Mouse (Mus musculus) lung, postnatal 0 days (tissue): ENCODE measurements at regions not wholly inside any gene's neighbourhood (a gene's known extent, or its start where the extent isn't known, plus 50 kb on each side); places are given as distances from the start of the nearest gene placed in this dataset.

Experiments used
- ATAC-seq: fragments of 200-750 bp; cut with Nextera tagmentation; 2 replicates; pipeline ENCODE4 v1.8.0; 2017; ENCODE audit warnings: moderate library complexity
- DNase-seq: peaks from one replicate; pipeline ENCODE4 v3.0.0-alpha.2; 2016; ENCODE audit warnings: low spot score
- H3K27ac ChIP-seq: fragments of 300-500 bp; sonication (generic); 2 replicates; pipeline ENCODE4 v1.5.1; 2014; ENCODE audit warnings: antibody characterized with exemption, mild to moderate bottlenecking, low read length, mixed read lengths
- H3K27me3 ChIP-seq: fragments of 300-500 bp; sonication (generic); replicated peaks from 2 replicates; pipeline ENCODE4 v1.6.1; 2014; ENCODE audit warnings: low read length, mixed read lengths; ENCODE audit not compliant: insufficient read depth
- H3K36me3 ChIP-seq: fragments of 300-500 bp; sonication (generic); 2 replicates; pipeline ENCODE4 v1.6.1; 2014; ENCODE audit warnings: low read length, mixed read lengths; ENCODE audit not compliant: insufficient read depth
- H3K4me1 ChIP-seq: fragments of 300-500 bp; sonication (generic); 2 replicates; pipeline ENCODE4 v1.6.1; 2014; ENCODE audit warnings: antibody characterized with exemption, low read depth, low read length, mixed read lengths; ENCODE audit not compliant: insufficient read depth
- H3K4me2 ChIP-seq: fragments of 300-500 bp; sonication (generic); replicated peaks from 2 replicates; pipeline ENCODE4 v1.6.1; 2014; ENCODE audit warnings: low read depth, mild to moderate bottlenecking, low read length, moderate library complexity, mixed read lengths
- H3K4me3 ChIP-seq: fragments of 300-500 bp; sonication (generic); 2 replicates; pipeline ENCODE4 v1.5.1; 2014; ENCODE audit warnings: low read depth, low read length
- H3K9ac ChIP-seq: fragments of 300-500 bp; sonication (generic); replicated peaks from 2 replicates; pipeline ENCODE4 v1.6.1; 2014; ENCODE audit warnings: low read depth, mild to moderate bottlenecking
- H3K9me3 ChIP-seq: fragments of 300-500 bp; sonication (generic); 2 replicates; pipeline ENCODE4 v1.6.1; 2016; ENCODE audit warnings: low read length, mixed read lengths
- CTCF ChIP-seq: IDR thresholded peaks from 2 replicates; pipeline ENCODE4 v1.5.1; 2016; ENCODE audit warnings: antibody characterized with exemption, mild to moderate bottlenecking
- EP300 ChIP-seq: IDR thresholded peaks from 2 replicates; pipeline ENCODE4 v1.6.1; 2016; ENCODE audit warnings: antibody characterized with exemption, mild to moderate bottlenecking, control low read depth
- WGBS: fragments of 180-500 bp; shearing (Covaris S2); extraction: QIAGEN DNeasy Blood & Tissue Kit; methylation state at CpG from one replicate; pipeline ENCODE4 v1.1.7; 2014; 5-methylcytosine and 5-hydroxymethylcytosine counted together

GRCm38 (mm10) chr8:115403601-115404000 is 304.0 kb downstream of the Maf start:
- DNase-seq (no peak), ATAC-seq (no peak)
- H3K36me3 ChIP-seq, result no peaks in the 10 kb centered on the region
- no peak overlapping the region for H3K4me2 ChIP-seq
- H3K4me3 ChIP-seq, result no peak overlapping the region
- H3K9me3 ChIP-seq, result no peaks in the 10 kb centered on the region
- WGBS, result 60% methylated on average over 4 of the region's 4 CpGs
- no peak overlapping the region for H3K9ac ChIP-seq
- no peaks in the 10 kb centered on the region for H3K27me3 ChIP-seq
- H3K27ac ChIP-seq, result no peak overlapping the region
- TF ChIP-seq EP300 (no peak), CTCF (no peak)
- no peaks in the 10 kb centered on the region for H3K4me1 ChIP-seq

GRCm38 (mm10) chr8:115402471-115403197 is 305.0 kb downstream of the Maf start:
- 46% methylated on average over 10 of the region's 10 CpGs for WGBS
- H3K4me3 ChIP-seq, result no peak overlapping the region
- peak; percentile 28 for DNase-seq

More at GRCm38 (mm10) chr8:115402471-115403197, 305.0 kb downstream of the Maf start:
- Histone ChIP-seq H3K4me2 (no peak overlapping the region), H3K27ac (no peak overlapping the region), H3K36me3 (no peaks in the 10 kb centered on the region), H3K27me3 (no peaks in the 10 kb centered on the region), H3K9me3 (no peaks in the 10 kb centered on the region), H3K9ac (no peak overlapping the region), H3K4me1 (no peaks in the 10 kb centered on the region)
- no peak for TF ChIP-seq EP300
- peak; percentile 79 for TF ChIP-seq CTCF
- no peak; the same call in 1 of the 2 replicates for ATAC-seq
